Mouse (Mus musculus) ES-Bruce4 (cell line): ENCODE data around the gene Ttc39a. TPM values are rescaled to one million over a fixed set of nuclear protein-coding genes. Genes with fewer than 3 reads are reported as not detected.

Source experiments
- H3K27ac ChIP-seq: 2 replicates; pipeline ENCODE4 v1.5.1; 2012; ENCODE audit warnings: low read length, inconsistent platforms; ENCODE audit not compliant: insufficient read depth
- H3K27me3 ChIP-seq: 2 replicates; pipeline ENCODE4 v1.6.1; 2012; ENCODE audit warnings: mild to moderate bottlenecking, low read length, inconsistent platforms; ENCODE audit not compliant: control insufficient read depth, poor library complexity, insufficient read depth, severe bottlenecking
- H3K36me3 ChIP-seq: 2 replicates; pipeline ENCODE4 v1.6.1; 2012; ENCODE audit warnings: inconsistent platforms, mild to moderate bottlenecking, low read length, moderate library complexity; ENCODE audit not compliant: control insufficient read depth, poor library complexity, insufficient read depth, severe bottlenecking
- H3K4me1 ChIP-seq: one replicate; pipeline ENCODE4 v1.8.1; 2011; ENCODE audit warnings: low read length; ENCODE audit not compliant: control insufficient read depth, insufficient read depth
- H3K4me3 ChIP-seq: 2 replicates; pipeline ENCODE4 v1.5.1; 2011; ENCODE audit warnings: low read depth, mild to moderate bottlenecking, low read length
- H3K9ac ChIP-seq: 2 replicates; pipeline ENCODE4 v1.6.1; 2012; ENCODE audit warnings: low read depth, mild to moderate bottlenecking, inconsistent platforms; ENCODE audit not compliant: poor library complexity, severe bottlenecking
- H3K9me3 ChIP-seq: replicated peaks from 2 replicates; pipeline ENCODE4 v1.6.1; 2012; ENCODE audit warnings: mild to moderate bottlenecking, low read length, inconsistent platforms; ENCODE audit not compliant: control insufficient read depth, poor library complexity, insufficient read depth, severe bottlenecking
- CTCF ChIP-seq: IDR thresholded peaks from one replicate; pipeline ENCODE4 v1.8.1; 2011; ENCODE audit warnings: low read depth, low read length
- EP300 ChIP-seq: IDR thresholded peaks from 2 replicates; pipeline ENCODE4 v1.6.1; 2011; ENCODE audit warnings: low read depth, low read length; ENCODE audit not compliant: insufficient read depth
- POLR2A ChIP-seq: IDR thresholded peaks from one replicate; pipeline ENCODE4 v1.8.1; 2011; ENCODE audit warnings: low read length; ENCODE audit not compliant: insufficient read depth
- polyA plus RNA-seq: library from polyadenylated mRNA; stranded (reverse); fragments of >200 nt; gene quantifications from 2 replicates; pipeline ENCODE4 v1.2.4, GENCODE M21; 2011; ENCODE audit warnings: low read depth; ENCODE audit not compliant: missing spikeins, insufficient read depth, insufficient read length

Gene Ttc39a
- polyA plus RNA-seq, 1 experiment = 2.1 TPM

GRCm38 (mm10) chr4:109437913-109438878 is 31.8 kb downstream of the Ttc39a start:
- peak; percentile 90 for TF ChIP-seq CTCF
- no peak for TF ChIP-seq POLR2A
- no peaks in the 10 kb centered on the region for H3K9me3 ChIP-seq
- no peak overlapping the region for H3K4me3 ChIP-seq
- H3K9ac ChIP-seq = no peak overlapping the region
- no peaks in the 10 kb centered on the region for H3K4me1 ChIP-seq
- no peak overlapping the region for H3K27ac ChIP-seq
- no peaks in the 10 kb centered on the region for H3K27me3 ChIP-seq
- H3K36me3 ChIP-seq = no peaks in the 10 kb centered on the region

GRCm38 (mm10) chr4:109439101-109439500 is 32.7 kb downstream of the Ttc39a start:
- Histone ChIP-seq H3K36me3 (no peaks in the 10 kb centered on the region), H3K9me3 (no peaks in the 10 kb centered on the region), H3K27me3 (no peaks in the 10 kb centered on the region), H3K4me3 (no peak overlapping the region), H3K4me1 (no peaks in the 10 kb centered on the region), H3K9ac (no peak overlapping the region), H3K27ac (no peak overlapping the region)
- no peak for TF ChIP-seq EP300
- TF ChIP-seq CTCF = no peak
- no peak for TF ChIP-seq POLR2A

- no peak overlapping the region for H3K4me3 ChIP-seq
- H3K4me1 ChIP-seq = no peaks in the 10 kb centered on the region
- no peaks in the 10 kb centered on the region for H3K27me3 ChIP-seq
- no peak overlapping the region for H3K27ac ChIP-seq
- H3K9ac ChIP-seq = no peak overlapping the region
- H3K9me3 ChIP-seq = no peaks in the 10 kb centered on the region
- TF ChIP-seq POLR2A = no peak
- TF ChIP-seq CTCF = no peak
- TF ChIP-seq EP300 = no peak
- H3K36me3 ChIP-seq = no peaks in the 10 kb centered on the region
These were observed 33.4 kb downstream of the Ttc39a start for GRCm38 (mm10) chr4:109439825-109440248.

GRCm38 (mm10) chr4:109440381-109440780 is 34.0 kb downstream of the Ttc39a start:
- TF ChIP-seq CTCF (no peak), POLR2A (no peak), EP300 (no peak)
- Histone ChIP-seq H3K4me3 (no peak overlapping the region), H3K36me3 (no peaks in the 10 kb centered on the region), H3K27ac (no peak overlapping the region), H3K9me3 (no peaks in the 10 kb centered on the region), H3K4me1 (no peaks in the 10 kb centered on the region), H3K9ac (no peak overlapping the region), H3K27me3 (no peaks in the 10 kb centered on the region)

DNA sequence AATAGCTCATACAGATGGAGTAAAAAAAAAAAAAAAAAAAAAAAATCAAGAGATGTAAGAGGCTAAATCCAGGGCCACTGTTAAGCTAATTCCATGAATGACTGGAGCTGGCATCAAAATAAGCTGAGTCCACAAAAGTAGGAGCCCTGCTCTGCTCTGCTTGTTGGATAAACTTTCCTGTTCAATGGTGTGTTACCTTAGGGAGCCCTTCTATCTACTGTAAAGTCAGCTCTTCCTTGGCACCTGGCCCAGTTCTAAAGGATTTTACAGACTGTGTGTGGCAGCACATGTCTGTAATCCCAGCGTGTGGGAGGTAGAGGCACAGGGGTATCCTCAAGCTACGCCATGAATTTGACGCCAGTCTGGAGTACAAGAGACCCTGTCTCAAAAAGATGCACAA is 34.6 kb downstream of the Ttc39a start:
- Histone ChIP-seq H3K9ac (no peak overlapping the region), H3K4me1 (no peaks in the 10 kb centered on the region), H3K27me3 (no peaks in the 10 kb centered on the region), H3K27ac (no peak overlapping the region), H3K9me3 (no peaks in the 10 kb centered on the region), H3K36me3 (no peaks in the 10 kb centered on the region), H3K4me3 (no peak overlapping the region)
- TF ChIP-seq EP300 (no peak), POLR2A (no peak), CTCF (no peak)

DNA sequence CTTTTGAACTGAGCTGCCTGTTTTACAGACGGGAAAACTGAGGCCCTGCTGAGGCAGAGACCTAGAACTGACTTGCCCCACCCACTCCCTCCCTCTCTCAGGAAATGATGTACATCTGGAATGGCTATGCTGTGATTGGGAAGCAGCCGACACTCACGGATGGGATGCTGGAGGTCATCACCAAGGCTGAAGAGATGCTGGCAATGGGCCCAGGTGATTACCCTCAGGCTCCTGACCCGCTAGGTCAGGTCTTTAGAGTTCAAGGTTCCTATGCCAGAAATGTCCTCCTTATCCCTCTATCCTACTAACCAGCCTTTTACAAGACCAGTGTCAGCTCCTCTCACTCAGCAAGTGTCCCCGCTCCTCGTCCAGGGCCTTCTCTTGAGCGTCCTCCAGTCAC is 35.7 kb downstream of the Ttc39a start:
- H3K4me3 ChIP-seq = no peak overlapping the region

More for the DNA sequence above, 35.7 kb downstream of the Ttc39a start:
- H3K36me3 ChIP-seq = no peaks in the 10 kb centered on the region
- TF ChIP-seq CTCF = no peak
- no peak for TF ChIP-seq EP300
- TF ChIP-seq POLR2A = no peak
- no peaks in the 10 kb centered on the region for H3K9me3 ChIP-seq
- H3K27me3 ChIP-seq = no peaks in the 10 kb centered on the region
- no peak overlapping the region for H3K27ac ChIP-seq
- H3K9ac ChIP-seq = no peak overlapping the region
- no peaks in the 10 kb centered on the region for H3K4me1 ChIP-seq
